Mouse (Mus musculus) CD4-positive helper T cell, adult 2 months (primary cell): Measurements from ENCODE around the gene Zg16.

Experiments
- DNase-seq: peaks from one replicate; pipeline ENCODE4 v3.0.0-alpha.2; 2012; ENCODE audit warnings: low read depth, missing footprints, low spot score

The Zg16 gene

DNA sequence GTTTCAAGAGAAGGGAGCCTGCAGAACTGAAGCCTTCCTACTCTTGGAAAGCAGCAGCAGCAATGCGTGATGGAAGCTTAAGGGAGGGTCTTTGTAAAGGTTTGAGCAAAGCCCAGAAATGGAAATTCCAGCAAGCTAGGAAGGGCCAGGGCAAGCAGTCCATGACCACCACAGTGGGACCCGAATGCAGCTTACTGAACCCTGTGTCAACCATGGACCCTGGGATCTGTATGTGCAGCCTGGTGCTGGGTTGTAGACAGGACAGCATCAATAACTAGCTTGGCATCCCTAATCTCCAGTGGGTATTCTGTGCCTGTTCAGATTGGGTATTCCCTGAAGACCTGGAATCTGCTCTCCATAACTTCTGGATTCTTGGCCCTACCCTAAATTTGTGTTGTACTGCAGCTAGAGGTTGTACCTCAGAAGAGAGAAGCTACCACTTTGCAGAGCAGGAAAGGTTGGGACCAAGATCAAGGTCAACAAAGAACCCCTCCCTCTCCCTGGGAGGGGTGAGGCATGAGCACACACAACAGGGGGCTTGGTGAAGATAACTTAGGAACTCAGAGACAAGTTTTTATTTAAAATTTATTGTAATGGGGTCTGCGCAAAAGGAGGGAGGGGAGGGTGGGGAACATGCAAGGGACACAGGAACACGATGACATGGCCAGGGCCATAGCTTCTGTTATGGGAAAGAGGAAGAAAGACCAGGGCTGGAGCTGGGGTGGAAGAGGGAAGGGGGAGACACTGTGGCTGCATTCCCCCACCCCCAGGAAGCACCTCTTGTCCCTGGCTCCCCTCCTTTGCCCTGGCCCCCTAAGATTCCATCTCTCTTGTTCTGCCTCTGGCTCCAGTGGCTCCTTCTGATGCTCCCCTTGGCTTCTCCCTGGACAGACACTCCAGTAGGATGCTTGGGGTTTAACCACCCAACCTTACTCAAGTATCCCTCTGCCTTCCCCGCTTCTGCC lies 65.3 kb downstream of the Zg16 start:
- DNase-seq, result no peak

DNA sequence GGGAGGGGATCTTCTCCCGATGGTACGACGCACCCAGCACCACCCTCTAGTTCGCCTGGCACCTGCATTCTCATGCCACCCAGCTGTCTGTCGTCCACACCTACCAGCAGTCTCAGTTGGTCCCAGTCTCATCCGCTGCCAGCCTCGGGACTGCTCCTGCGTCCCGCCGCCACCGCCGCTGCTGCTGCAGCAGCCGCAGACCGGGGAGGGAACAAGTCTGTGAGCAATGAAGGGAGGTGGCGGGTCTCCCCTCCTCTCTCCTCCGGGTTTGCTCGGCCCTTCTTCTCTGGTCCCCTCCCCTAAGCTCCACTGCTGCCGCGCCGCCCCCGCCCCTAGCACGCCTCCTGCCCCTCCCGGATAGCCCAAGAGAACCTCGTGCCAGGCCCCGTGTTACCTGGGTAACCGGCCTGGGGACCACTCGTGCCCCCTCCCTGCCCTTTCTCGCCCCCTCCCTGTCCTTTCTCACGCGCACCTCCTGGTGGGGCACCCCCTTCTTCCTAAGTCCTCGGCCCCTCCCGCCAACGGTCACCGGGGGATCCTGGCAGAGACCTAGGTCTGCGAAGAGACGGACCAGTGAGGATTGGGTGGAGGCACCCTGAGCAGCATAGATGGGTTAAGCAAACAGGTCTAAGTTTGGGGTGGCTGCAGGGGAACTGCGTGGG lies 66.1 kb downstream of the Zg16 start, which contains the start of the genes Gm42742 and Prrt2:
TSS of gene Gm42742 (minus strand) at position 197 of the 662 bp plus-strand sequence.
TSS of gene Prrt2 (minus strand) at position 311 of the 662 bp plus-strand sequence.
- peak; percentile 77 for DNase-seq

DNA sequence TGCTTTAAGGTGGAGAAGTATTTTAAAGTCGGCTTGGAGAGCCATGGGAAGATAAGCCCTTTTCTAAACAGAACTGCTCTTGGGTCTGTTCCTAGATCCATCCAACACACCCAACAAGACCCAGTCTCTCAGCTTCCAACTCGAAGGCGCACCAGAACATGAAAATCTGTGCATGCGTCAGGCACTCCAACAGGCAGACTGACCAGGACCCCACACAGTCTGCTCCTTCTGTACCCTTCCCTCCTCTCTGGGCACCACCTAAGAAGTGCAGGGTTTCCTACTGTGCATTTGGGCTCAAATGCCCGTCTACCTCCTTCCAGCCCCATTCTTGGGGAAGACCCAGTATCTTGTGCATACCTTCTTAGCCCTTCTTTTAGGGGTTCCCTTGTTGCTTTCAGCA lies 66.6 kb downstream of the Zg16 start:
- DNase-seq, result no peak

DNA sequence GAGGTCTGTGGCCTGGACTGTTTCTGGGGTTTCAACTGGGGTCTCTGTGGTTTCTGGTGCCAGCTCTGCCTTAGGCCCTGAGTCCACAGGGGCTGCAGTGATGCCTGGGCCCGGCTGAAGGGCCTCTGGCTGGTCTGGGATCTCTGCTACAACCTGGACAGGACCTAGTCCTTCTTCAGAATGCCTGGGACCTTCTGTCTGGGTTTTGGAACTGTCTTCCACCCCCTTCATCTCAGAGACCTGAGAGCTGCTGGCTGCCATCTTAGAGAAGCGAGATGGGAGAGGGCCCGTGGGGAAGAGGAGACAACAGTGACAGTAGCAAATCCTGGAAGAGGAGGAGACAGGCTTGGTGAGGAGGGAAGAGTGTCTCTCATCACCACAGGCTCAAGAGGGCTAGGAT lies 67.1 kb downstream of the Zg16 start:
- DNase-seq, result no peak

DNA sequence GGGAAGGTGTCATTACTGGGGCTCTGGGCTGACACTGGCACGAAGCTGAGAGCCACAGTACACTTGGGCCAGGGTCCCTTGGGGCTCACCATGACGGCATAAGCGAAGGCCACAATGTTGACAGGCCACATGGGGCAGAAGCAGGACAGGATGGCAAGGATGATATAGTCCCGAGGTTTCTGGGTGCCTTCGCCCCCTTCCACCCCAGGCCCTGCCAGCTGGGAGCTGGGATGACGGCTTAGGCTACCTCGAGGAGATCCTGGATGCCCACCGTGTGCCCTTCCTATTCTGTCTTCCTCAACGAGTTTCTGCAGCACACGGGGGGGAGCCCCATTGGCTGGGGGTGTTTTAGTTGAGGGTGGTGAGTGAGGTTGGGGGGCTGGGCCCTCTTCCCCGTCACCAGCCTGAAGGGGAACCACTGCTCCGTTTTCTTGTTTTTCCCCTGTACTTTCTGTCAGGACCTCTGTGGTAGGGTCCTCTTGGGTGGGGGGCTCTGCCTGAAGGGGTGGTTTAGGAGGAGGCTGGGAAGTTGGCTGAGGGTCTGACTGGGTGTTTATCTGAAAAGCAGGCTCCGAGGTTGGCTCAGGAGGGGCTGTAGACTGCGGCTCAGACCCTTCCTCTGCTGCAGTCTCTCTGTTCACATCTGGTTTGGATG lies 67.7 kb downstream of the Zg16 start:
- no peak for DNase-seq

DNA sequence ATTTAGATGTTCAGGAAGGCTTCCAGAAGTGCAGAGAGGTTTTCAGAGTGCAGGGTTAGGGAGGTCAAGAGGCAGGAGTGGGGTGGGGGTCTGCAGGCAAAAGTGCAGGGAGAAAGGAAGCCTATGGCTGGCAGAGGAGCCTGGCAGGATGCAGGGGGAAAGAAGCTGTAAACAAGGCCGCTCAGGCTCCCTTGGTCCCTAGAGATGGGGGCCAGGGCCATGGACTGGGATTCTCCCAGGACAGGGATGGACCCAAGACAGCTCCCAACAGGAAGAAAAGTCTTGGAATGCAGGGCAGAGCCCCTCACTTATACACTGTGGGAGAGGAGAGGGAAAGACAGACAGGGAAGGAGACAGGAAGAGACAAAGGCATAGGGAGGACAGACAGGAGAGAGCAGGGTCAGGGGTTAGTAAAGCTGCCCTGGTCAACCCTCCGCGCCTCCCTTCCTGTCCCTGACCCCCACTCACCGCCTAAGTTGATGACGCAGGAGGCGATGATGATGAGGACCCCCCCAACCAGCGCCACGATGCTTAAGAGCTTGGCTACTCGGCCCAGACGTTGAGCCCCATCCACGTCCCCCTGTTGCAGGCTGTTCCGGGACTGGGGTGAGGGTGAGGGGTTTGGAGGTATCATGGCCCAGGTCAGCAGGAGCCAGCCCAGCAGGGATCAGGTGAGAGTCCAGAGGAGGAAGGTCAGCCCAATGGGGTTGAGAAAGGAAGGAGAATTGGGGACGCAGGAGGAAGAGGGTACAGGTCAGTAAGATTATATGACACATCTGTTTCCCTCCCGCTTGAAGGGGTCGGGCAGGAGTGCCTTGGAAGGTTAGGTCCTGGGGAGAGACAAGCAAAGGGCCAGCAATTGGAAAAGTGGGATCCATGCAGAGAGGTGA lies 68.5 kb downstream of the Zg16 start:
- no peak for DNase-seq

DNA sequence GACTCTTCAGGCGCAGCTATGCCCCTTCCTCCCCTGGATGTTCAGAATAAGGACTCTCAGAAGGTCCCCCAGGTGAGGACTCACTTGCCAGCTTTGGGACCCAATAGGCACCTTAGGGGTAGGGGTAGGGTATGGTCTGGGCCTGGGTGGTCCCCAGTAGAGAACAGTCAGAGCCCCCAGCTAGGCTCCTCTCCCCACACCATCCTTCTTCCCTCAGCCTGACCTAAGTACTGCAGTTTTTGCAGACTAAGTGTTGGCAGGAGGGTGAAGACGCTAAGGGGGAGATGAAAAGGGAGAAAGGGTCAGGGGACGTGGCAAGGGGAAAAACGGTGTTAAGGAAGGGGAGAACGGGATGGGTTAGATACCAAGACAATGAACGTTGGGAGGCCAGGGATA lies 69.2 kb downstream of the Zg16 start:
- no peak for DNase-seq

DNA sequence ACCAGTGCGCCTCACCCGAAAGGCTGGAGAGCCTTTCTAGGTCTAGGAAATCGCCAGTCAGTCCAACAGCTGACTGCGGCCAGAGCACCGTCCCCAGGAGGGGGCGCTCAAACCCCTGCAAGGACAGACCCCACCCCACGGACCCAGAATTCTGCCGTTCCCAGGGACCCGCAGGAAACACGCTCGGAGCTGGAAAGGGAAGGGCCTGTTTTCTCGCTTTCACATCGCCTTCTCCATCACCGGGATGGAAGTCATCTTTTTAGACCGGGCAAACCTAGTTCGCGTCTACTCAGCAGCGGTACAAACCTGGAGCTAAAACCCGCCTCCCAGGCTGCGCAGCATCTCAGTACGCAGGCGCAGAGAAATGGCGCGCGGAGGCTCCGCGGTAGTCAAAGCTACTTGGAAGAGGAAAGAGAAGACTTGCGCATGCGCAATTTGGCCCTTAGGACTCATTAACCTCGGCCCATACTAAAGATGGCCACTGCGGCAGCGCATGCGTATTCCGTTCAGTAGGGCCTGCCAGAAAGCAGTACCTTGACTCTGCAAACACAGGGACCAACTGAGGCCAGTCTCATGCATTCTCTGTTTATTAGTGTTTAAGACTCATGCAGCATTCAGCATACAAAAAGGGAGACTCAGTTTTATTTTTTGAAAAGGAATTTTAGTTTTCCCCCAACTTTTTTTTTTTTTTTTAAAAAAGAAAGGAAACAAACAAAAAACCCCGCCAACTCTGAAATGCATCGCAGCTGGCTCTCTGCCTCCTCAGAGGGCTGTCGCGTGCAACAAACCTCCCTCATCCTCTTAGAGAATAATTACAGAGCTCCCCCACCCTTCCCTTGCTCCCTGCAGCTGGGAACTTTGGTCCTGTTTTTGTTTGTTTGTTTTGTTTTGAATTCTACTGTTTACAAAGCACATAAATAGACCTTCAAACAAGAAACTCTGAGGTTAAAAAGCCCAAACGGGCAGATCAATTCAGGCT lies 69.9 kb downstream of the Zg16 start, which contains the start of gene Pagr1a:
TSS of gene Pagr1a (minus strand) at position 382 of the 979 bp plus-strand sequence.
- DNase-seq, result peak; percentile 99

DNA sequence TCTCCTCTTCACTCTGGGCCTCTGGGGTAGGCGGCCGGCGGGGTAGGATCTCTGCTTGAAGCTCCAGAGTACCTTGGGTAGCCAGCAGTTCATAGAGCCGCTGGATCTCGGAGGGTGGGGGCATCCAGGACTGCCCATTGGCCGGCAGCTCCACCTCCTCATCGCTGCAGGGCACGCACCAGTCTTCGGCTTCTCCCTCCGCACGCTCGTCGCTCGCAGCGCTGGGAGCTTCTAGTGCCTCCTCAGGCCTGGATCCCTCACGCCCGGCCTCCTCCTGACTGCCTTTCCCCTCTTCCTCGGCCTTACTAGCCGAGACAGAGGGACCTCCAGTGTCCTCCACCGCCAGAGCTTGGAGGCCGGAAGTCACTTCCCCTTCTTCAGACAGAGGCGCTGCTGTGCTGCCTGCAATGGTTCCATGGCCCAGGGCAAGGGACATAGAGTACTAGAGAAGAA lies 70.6 kb downstream of the Zg16 start:
- DNase-seq, result no peak

DNA sequence TGATC lies 70.8 kb downstream of the Zg16 start, which contains the start of gene Pagr1b:
TSS of gene Pagr1b (minus strand) at position 4 of the 5 bp plus-strand sequence.
- no peak for DNase-seq

DNA sequence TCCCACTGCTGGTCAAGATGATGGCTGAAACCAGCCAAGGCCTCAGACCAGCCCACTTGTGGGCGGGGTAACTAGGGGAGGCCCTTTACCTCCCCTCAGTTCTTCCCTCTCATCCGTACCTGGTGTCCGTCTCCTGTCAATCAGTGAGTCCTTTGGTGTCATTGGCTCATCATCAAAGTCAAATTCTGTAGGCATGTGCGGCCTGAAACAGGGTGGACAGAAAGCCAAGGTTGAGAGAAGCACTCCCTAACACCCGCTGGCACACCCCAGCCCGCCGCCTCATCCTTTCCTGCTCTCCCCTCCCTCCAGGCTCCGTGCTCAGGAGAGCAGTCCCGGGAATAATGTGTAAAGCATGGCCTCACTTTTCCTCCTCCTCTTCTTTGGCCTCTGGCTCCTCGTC lies 71.0 kb downstream of the Zg16 start:
- DNase-seq, result peak; percentile 47

DNA sequence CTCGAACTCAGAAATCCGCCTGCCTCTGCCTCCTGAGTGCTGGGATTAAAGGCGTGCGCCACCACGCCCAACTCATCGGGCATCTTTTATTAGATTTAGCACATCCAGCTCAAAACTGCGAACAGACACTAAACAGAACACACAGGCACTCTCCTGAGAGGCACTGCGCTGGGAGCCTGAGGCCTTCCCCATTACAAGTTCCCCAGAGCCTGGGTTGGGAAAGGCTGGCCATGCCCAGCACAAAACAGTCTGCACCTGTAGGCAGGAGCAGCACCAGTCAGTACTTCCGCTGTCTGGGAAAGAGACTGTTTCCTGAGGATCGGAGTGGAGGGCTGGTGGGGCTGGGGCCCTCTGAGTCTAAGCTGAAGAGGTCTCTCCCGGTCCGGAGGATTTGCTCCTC lies 72.1 kb downstream of the Zg16 start:
- no peak for DNase-seq

DNA sequence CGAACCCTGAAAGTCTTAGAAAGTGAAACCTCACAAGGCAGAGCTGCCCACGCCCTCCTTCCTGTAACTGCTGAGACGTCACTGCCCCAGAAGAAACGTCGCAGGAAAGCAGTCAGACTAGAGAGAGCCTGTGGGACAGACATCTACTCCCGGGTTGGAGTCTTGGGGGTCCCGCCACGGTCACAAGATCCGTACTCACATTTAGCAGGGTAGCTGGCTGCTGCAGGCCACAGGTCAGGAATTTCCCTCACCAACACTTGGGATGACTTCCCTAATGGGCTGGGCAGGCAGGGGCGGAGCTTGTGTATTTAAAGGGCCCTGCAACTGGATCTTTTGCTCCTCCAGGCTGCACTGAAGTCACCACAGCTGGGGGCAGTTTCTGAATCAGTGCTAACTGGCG lies 72.8 kb downstream of the Zg16 start, which contains the start of gene Mvp:
TSS of gene Mvp (minus strand) at position 302 of the 400 bp plus-strand sequence.
- peak; percentile 85 for DNase-seq

DNA sequence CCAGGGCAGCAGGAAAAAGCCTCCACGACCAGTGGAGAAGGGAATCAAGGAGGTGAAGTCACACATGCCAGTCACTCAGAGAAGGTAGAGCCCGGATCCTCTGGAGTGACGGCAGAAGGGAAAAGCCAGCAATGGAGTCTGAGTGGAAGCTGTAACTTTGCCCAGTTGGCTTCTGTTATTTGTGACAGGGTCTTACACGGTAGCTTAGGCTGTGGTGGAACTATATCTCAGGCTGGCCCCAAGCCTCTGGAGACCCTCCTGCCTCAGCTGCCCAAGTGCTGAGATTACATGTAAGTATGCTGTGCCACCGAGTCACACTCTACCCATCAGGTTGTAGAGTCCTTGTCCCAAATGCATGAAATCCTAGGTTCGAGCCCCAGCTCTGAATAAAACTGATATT lies 73.7 kb downstream of the Zg16 start:
- no peak for DNase-seq

DNA sequence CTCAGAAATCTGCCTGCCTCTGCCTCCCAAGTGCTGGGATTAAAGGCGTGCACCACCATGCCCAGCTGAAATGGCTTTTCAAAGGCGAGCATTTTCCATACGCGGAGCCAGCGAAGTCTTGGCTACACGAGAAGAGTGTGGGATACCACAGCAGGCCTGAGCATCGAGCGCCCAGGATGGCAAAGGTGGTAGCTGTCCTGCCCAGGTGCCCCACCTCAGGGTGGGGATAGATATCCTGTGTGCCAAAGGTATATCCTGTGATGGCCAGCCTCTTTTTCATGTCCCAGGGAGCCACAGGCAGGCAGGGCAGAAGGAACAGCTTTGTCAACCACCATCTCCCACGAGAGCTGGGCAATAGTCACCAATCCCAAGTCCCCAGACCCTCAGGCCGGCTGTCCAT lies 74.3 kb downstream of the Zg16 start:
- DNase-seq, result no peak

DNA sequence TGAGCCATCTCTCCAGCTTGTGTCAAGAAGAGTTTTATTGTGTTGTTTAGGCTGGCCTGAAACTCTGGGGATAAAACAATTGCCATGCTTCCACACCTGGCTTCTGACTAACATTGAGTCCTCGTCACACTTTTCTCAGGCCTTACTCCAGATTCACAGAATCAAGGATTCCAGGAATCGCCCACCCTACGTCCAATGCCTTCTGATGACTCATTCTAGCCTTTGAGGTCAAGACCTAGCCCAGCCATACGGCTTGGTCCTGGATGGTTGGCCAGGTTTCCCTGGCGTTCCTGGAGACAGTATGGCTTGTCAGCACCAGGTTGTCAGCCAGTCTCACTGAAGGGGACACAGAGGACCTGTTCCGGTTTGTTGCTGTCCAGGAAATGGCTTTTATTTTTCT lies 74.8 kb downstream of the Zg16 start:
- no peak for DNase-seq

DNA sequence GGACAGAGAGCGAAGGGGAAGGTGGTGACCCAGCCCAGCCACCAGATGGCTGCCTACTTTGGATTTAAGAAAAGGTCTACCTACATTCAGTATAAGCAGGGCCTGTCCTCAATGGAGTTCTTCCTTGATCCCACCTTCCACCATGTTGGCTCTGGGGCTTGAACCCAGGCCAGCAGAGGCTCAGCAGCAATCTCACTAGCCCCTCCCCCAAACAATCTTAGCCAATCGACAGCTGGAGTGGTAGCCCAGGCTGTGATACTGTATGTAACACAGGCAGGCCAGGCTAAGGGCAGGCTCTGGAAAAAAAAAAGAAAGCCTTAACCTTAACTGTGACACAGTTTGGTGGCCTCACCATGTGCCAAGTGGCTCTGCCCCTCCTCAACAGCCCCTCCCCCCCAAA lies 75.4 kb downstream of the Zg16 start:
- no peak for DNase-seq

DNA sequence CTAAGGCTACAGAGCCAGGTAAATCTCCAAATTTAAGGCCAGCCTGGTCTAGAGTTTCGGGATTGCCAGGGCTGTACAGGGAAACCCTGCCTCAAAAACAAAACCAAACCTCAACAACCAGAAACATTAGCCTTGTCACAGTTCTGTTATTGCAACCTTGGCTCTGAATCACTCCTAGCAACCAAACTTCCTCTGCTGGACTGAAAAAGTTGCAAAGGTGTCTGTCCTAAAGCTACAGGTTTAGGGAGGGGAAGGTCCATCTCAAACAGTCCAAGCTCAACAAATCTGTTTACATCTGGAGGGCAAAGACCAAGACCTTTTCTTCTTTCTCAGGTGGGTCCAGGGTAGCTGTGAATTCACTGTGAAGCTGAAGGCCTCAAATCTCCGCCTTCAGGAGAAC lies 76.1 kb downstream of the Zg16 start:
- no peak for DNase-seq

DNA sequence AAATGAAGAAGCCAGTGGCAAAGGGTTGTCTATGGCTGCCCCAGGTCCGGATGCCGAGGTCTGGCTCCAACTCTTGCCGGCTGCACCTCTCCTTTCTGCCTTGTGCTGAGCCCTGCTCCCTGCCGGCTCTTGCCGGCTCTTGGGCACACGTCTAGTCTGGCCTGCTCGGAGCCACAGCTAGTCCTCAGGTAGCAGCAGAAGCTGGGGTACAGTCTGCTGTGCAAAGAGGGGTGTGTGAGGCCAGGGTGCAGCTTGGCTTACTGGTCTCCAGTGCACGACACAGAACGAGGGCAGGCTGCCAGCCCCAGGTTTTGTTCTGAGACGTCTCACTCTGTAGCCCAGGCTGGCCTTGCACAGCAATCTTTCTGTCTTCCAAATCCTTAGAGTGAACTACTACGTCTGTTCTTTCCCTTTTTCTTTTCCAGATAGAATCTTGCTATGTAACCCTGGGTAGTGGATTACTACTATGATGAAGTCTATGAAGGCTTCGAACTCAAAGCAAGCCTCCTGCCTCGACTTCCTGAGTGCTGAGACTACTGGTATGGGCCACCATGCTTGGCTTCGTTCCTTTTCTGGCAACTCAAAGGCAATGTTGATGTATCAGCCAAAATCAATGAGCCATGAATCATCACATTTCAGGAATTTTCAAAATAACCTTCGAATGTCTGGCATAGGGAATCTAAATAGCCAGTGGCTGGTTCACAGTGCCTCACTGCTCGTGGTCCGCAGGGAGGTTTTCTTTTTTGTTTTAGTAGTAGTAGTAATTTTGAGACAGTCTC lies 77.6 kb downstream of the Zg16 start:
- DNase-seq, result no peak
